Mouse (Mus musculus) heart, adult 2 months (tissue): ENCODE results near the gene Dnajb4. TPM values are rescaled to one million over a fixed set of nuclear protein-coding genes. Genes with fewer than 3 reads are reported as not detected.
"Not testable (repeated sequence)": the region's sequence is repeated elsewhere in the genome, so short reads cannot be mapped to it uniquely, and the experiment has no call there.

Experiments used
- DNase-seq, 2 experiments: peaks; one replicate each; pipeline ENCODE4 v3.0.0; 2021
- H3K27ac ChIP-seq: fragments of 200-600 bp; 2 replicates; pipeline ENCODE4 v1.8.1; 2022
- H3K27me3 ChIP-seq: fragments of 200-500 bp; 2 replicates; pipeline ENCODE4 v1.6.1; 2012; ENCODE audit warnings: mild to moderate bottlenecking, low read length, inconsistent platforms, mixed read lengths; ENCODE audit not compliant: control insufficient read depth, insufficient read depth
- H3K36me3 ChIP-seq: fragments of 200-500 bp; 2 replicates; pipeline ENCODE4 v1.6.1; 2012; ENCODE audit warnings: low read length, inconsistent platforms; ENCODE audit not compliant: control insufficient read depth, insufficient read depth
- H3K4me1 ChIP-seq: fragments of 200-500 bp; 2 replicates; pipeline ENCODE4 v1.6.1; 2011; ENCODE audit warnings: low read length; ENCODE audit not compliant: control insufficient read depth, insufficient read depth
- H3K4me3 ChIP-seq: fragments of 200-600 bp; 2 replicates; pipeline ENCODE4 v1.8.1; 2022
- H3K79me2 ChIP-seq: fragments of 200-500 bp; replicated peaks from 2 replicates; pipeline ENCODE4 v1.6.1; 2012; ENCODE audit warnings: mild to moderate bottlenecking, inconsistent platforms, low read length, moderate library complexity, mixed read lengths; ENCODE audit not compliant: control insufficient read depth, insufficient read depth
- H3K9ac ChIP-seq: fragments of 200-500 bp; 2 replicates; pipeline ENCODE4 v1.6.1; 2012; ENCODE audit warnings: low read depth, mild to moderate bottlenecking, control low read depth, inconsistent platforms, low read length, mixed read lengths
- CTCF ChIP-seq: fragments of 200-600 bp; IDR thresholded peaks from 2 replicates; pipeline ENCODE4 v1.8.1; 2022; ENCODE audit warnings: antibody characterized with exemption, mild to moderate bottlenecking, moderate library complexity
- EP300 ChIP-seq: fragments of 200-500 bp; IDR thresholded peaks from 2 replicates; pipeline ENCODE4 v1.6.1; 2011; ENCODE audit warnings: low read depth, low read length, control low read depth; ENCODE audit not compliant: insufficient read depth
- POLR2A ChIP-seq: fragments of 200-500 bp; IDR thresholded peaks from 2 replicates; pipeline ENCODE4 v1.6.1; 2011; ENCODE audit warnings: mild to moderate bottlenecking, low read depth, low read length, control low read depth; ENCODE audit not compliant: insufficient read depth
- WGBS: fragments of 180-500 bp; shearing (Covaris S2); methylation state at CpG from one replicate; pipeline ENCODE4 v1.1.7; 2018; 5-methylcytosine and 5-hydroxymethylcytosine counted together
- intact Hi-C: fragments of 180-260 bp; cut with DNase I; formaldehyde crosslinking; loops from one replicate; pipeline ENCODE4 v1.15.1; 2025
- long read RNA-seq: library from polyadenylated mRNA; stranded (forward); transcript quantifications from one replicate; pipeline ENCODE4 v2.0.0, GENCODE M21; 2021
- polyA plus RNA-seq: library from polyadenylated mRNA; depleted of rRNA; stranded (reverse); fragments of >200 nt; gene quantifications from 2 replicates; pipeline ENCODE4 v1.2.3, GENCODE M21; 2012; rRNA removed
- total RNA-seq, 2 experiments: library from RNA; stranded (reverse); gene quantifications; 2 replicates each; pipeline ENCODE4 v1.2.3; 2021

The Dnajb4 gene
- 100 to 1,000 TPM in 1 of 2 experiments, 10 to 100 TPM in 1; 98.4 to 102 TPM for total RNA-seq
- 18.1 and 43.8 TPM in 2 replicates for polyA plus RNA-seq
- long read RNA-seq, full-length matches to known transcripts, result 34 of 44 reads
- long read RNA-seq, partial matches to known transcripts, result 1 of 44 reads
- long read RNA-seq, other reads (novel, unspliced or antisense), result 9 of 44 reads

DNA sequence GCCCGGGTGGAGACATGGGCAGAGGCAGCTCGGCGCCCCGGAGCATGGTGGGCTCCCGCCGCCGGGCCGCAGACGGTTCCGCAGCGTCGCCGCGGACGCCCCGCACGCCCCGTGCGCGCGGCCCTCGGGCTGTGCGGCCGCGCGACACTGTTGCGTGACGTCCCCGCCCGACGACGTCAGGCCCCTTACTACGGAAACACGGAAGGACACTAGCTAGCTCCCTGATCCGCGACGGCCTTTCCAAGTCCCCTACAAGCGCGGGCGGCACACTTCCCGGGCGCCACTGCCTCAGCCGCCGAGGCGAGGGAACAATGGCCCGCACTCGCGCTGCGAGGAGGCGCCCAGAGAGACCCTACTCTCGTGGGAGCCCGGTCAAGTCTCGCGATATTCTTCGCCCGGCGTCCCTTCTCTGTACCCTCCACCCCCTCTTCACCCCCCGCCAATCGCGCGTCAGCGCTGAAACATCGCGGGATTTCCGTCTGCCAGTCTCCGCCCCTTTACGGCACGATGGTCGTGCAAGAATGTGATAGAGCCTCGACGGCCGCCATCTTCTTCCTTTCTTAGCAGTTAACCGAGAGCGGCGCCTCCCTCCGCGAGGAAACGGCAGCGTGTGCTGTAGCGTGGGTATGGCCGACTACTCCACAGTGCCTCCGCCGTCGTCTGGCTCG is at the start of gene Dnajb4, which contains the start of gene Fubp1:
Gene Dnajb4 (minus strand): TSS at position 336 of the 668 bp plus-strand sequence.
Gene Fubp1 (plus strand): TSS at position 456 of the 668 bp plus-strand sequence.
- Histone ChIP-seq H3K9ac (peak within 1 kb of the TSS; percentile 98), H3K27me3 (no peaks in the 10 kb centered on the region), H3K79me2 (peaks cover 10% of the 10 kb centered on the region), H3K4me3 (peak within 1 kb of the TSS; percentile 87), H3K27ac (peak within 1 kb of the TSS; percentile 94), H3K36me3 (peaks cover 18% of the 10 kb centered on the region), H3K4me1 (peaks cover 14% of the 10 kb centered on the region)
- peak; percentile 99 to 100 for DNase-seq
- intact Hi-C loops, result loop anchor here (1.0 kb wide), 2 partner anchors 17 to 99 kb away; no protein-coding TSS in a partner anchor
- WGBS, result under 1% methylated on average over 85 of the region's 85 CpGs
- TF ChIP-seq CTCF (peak; percentile 4; the same call in 1 of the 2 replicates), EP300 (peak; percentile 7; the same call in 1 of the 2 replicates), POLR2A (peak; percentile 97)

DNA sequence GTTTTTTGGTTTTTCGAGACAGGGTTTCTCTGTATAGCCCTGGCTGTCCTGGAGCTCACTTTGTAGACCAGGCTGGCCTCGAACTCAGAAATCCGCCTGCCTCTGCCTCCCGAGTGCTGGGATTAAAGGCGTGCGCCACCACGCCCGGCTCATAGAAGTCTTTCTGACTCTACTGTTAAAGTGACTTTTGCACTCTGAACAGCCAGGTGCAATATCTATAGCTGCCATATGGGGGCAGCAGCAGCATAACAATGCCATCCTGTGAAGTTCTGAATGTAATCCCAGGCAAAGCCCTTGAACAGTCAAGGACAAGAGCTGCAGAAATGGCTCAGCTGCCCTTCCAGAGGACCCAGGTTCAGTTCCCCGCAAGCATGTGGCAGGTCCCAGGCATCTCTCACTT is 49.3 kb upstream of the Dnajb4 start:
- not testable (repeated sequence) for H3K27me3 ChIP-seq, H3K79me2 ChIP-seq, H3K9ac ChIP-seq, H3K36me3 ChIP-seq, H3K4me1 ChIP-seq
- intact Hi-C loops, result loop anchor here (1.0 to 10.0 kb wide), 2 partner anchors 56 to 485 kb away; no protein-coding TSS in a partner anchor
- H3K4me3 ChIP-seq, result peak overlapping the region; percentile 15; the same call in 1 of the 2 replicates
- peak; percentile 78 to 85 for DNase-seq
- TF ChIP-seq EP300 (peak; percentile 71), CTCF (peak; percentile 95), POLR2A (peak; percentile 41; the same call in 1 of the 2 replicates)
- 17% methylated on average over 8 of the region's 9 CpGs for WGBS
- H3K27ac ChIP-seq, result peak overlapping the region; percentile 98; the same call in 1 of the 2 replicates

DNA sequence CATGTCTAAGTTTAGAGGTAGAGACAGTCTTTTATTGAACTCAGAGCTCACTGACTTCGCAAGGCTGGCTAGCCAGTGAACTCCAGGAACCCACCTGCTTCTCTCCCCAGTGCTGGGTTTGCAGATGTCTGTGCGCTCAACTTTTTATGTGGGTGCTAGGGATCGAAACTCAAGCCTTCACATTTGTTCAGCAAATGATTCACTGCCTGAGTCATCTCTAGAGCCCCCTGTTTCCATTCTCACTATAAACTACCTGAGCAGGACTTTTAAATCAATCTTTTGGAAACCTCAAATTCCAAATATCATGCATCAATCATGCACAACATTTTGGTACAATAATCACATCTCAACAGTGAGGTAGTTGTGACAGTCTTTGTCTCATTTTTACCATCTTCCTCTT is 47.4 kb upstream of the Dnajb4 start:
- no peak for DNase-seq
- Histone ChIP-seq H3K4me3 (no peak overlapping the region), H3K27ac (no peak overlapping the region; the same call in 1 of the 2 replicates), H3K27me3 (no peaks in the 10 kb centered on the region), H3K9ac (no peak overlapping the region), H3K4me1 (no peaks in the 10 kb centered on the region; the same call in none of the 2 replicates), H3K79me2 (0 out of 2 replicates have a peak, but pooled peaks cover 1% of the 10 kb centered on the region), H3K36me3 (peaks cover 15% of the 10 kb centered on the region)
- WGBS, result 69% methylated on average over 3 of the region's 3 CpGs
- intact Hi-C loops, result loop anchor here (10.0 kb wide), 1 partner anchor 487 kb away; no protein-coding TSS in a partner anchor
- TF ChIP-seq CTCF, result no peak
- TF ChIP-seq POLR2A, result no peak
- no peak for TF ChIP-seq EP300

DNA sequence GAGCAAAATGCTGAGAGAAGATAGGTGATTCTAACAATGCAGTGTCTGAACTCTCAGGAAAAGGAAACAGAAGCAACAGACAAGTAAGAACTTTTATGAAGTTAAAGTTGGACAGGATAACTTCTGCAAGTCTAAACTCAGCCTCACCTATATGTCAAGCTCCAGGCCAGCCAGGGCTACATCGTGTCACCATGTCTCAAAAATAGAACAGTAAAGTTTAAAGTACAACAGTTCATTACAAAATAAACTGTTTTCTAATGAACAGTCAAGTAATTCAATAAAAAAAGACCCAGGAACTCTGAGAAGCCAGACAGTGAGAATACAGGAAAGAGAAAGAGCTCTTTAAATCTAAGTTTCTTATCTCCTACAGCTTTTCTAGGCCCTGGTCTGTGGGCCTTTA is 40.4 kb upstream of the Dnajb4 start:
- H3K79me2 ChIP-seq, result 0 out of 2 replicates have a peak, but pooled peaks cover 1% of the 10 kb centered on the region
- no peak overlapping the region for H3K27ac ChIP-seq
- WGBS, result 79% methylated on average over 1 of the region's 1 CpGs
- peaks cover 20% of the 10 kb centered on the region for H3K36me3 ChIP-seq
- H3K9ac ChIP-seq, result no peak overlapping the region
- H3K4me1 ChIP-seq, result no peaks in the 10 kb centered on the region
- TF ChIP-seq EP300 (no peak), POLR2A (no peak), CTCF (no peak)
- no peak overlapping the region for H3K4me3 ChIP-seq
- no peak for DNase-seq
- intact Hi-C loops, result loop anchor here (10.0 kb wide), 1 partner anchor 494 kb away; no protein-coding TSS in a partner anchor
- no peaks in the 10 kb centered on the region for H3K27me3 ChIP-seq

DNA sequence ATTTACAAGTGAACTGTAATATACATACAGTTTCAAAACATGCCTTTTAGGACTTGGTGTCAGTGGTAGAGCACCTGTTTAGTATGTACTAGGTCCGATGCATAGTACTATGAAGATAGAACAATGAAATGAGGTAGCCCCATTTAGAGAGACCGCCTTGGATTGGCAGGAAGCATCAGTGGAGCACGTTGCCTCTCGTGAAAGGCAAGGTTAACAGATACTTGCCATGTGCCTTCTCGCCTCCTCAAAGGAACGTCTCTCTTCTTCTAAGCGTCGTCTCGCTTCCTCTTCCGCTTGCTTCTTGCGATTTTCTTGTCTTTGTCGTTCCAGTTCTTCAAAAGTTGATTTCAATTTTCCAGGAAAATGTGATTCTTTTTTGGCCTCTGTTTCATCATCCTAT is 37.6 kb upstream of the Dnajb4 start:
- TF ChIP-seq CTCF (no peak), POLR2A (no peak), EP300 (no peak)
- H3K9ac ChIP-seq, result no peak overlapping the region
- 81% methylated on average over 12 of the region's 12 CpGs for WGBS
- H3K79me2 ChIP-seq, result no peaks in the 10 kb centered on the region
- H3K27ac ChIP-seq, result no peak overlapping the region
- no peaks in the 10 kb centered on the region for H3K27me3 ChIP-seq
- H3K36me3 ChIP-seq, result peaks cover 29% of the 10 kb centered on the region
- DNase-seq, result no peak
- no peaks in the 10 kb centered on the region; the same call in 1 of the 2 replicates for H3K4me1 ChIP-seq
- H3K4me3 ChIP-seq, result no peak overlapping the region
- intact Hi-C loops, result no loop called here
